Mouse (Mus musculus): ENCODE measurements at regions not wholly inside any gene's neighbourhood (a gene's known extent, or its start where the extent isn't known, plus 50 kb on each side); places are given as distances from the start of the nearest gene placed in this dataset.
A peak's percentile ranks its signal among the peaks of the same experiment; 100 is the strongest.

DNA sequence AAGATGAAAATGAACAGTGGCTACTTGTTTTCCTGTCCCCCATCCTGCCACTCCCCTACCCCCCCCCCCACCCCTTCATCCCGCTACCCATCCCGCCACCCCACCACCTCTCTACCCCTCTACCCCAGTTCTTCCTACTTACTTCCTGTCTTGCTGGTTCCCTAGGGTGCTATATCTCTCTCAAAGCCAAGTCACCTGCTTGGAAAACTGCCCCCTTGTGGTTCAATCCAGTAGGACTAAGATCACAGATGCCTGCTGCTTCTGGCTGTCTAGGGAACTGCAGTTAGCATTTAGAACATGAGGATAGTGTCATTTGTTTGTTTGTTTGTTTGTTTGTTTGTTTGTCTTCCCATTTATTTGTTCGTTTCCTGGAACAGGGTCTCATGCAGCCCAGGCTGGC lies 238.4 kb upstream of the Mocs1 start:
- H3K4me1 ChIP-seq (replicated peaks; ENCODE audit: control insufficient read depth, insufficient read depth, low read length), result no peaks in the 10 kb centered on the region; the same call in 1 of the 2 replicates
- no peak for TF ChIP-seq CTCF (IDR thresholded peaks at IDR 0.05; ENCODE audit: borderline replicate concordance, control insufficient read depth, extremely low read depth, insufficient read depth, low read length, poor library complexity)
- no peak for TF ChIP-seq POLR2A (IDR thresholded peaks at IDR 0.05; ENCODE audit: control insufficient read depth, extremely low read depth, insufficient read depth, low read length, poor library complexity)
- WGBS, result 29% methylated on average over 3 of the region's 3 CpGs
- H3K27me3 ChIP-seq (ENCODE audit: control insufficient read depth, insufficient read depth, low read length), result no peaks in the 10 kb centered on the region
- DNase-seq, result peak; percentile 43
- H3K27ac ChIP-seq (ENCODE audit: control insufficient read depth, insufficient read depth, low read length), result no peak overlapping the region
- no peak overlapping the region for H3K4me3 ChIP-seq (ENCODE audit: control insufficient read depth, insufficient read depth, low read length)
- no peaks in the 10 kb centered on the region for H3K36me3 ChIP-seq (ENCODE audit: control insufficient read depth, insufficient read depth, low read length)

DNA sequence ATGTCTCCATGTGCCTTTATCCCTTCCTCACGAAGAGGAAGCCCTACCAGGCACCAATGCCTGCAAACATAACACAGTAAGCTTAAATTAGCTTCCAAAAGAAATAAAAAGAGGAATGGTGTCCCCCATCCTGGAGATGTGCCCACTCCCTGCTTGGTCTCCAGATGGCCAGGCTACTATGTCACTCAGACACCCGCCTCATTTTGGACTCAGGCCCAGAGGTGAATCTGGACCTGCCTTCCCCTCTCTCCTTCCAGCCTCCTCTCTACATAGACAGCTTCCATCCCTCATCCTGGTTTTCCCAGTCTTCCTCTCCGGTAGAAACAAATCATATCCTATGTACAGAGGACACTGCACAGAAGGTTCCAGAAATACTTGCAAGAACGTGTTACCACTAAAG lies 237.8 kb upstream of the Mocs1 start:
- Histone ChIP-seq H3K4me1 (replicated peaks; ENCODE audit: control insufficient read depth, insufficient read depth, low read length) (no peaks in the 10 kb centered on the region; the same call in 1 of the 2 replicates), H3K36me3 (ENCODE audit: control insufficient read depth, insufficient read depth, low read length) (no peaks in the 10 kb centered on the region), H3K4me3 (ENCODE audit: control insufficient read depth, insufficient read depth, low read length) (no peak overlapping the region), H3K27ac (ENCODE audit: control insufficient read depth, insufficient read depth, low read length) (no peak overlapping the region), H3K27me3 (ENCODE audit: control insufficient read depth, insufficient read depth, low read length) (no peaks in the 10 kb centered on the region)
- TF ChIP-seq POLR2A (IDR thresholded peaks at IDR 0.05; ENCODE audit: control insufficient read depth, extremely low read depth, insufficient read depth, low read length, poor library complexity) (no peak), CTCF (IDR thresholded peaks at IDR 0.05; ENCODE audit: borderline replicate concordance, control insufficient read depth, extremely low read depth, insufficient read depth, low read length, poor library complexity) (no peak)
- DNase-seq, result no peak
- WGBS, result 88% methylated on average over 4 of the region's 4 CpGs

DNA sequence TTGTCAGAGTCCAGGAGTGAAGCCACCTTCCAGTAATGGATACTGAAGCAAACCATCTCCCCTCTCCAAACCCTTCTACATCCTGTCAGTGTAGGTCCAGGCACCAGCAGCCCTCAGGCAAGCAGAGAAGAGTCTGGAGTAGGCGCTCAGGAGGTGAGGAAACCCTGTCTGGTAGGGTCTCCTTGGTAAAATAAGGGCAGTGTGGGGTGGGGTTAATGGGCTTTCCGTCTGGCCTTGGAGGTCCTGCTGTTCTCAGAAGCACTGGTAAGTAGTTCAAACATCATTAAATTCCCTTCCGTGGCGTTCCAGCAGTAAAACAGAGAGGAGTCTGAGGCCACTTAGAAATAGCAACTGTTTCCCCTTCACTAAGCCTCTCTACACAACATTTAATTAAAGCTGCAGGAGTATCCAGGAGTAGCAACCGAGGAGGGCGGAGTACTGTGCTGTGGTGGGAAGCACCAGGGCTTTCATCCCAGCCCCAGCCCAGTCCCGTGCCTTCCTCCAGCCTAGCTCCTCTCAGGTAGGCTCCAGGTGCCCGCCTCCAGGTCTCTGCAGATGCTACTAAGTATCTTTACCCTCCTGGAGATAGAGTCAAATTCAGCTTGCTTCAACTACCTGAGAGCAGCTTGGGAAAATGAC lies 232.0 kb upstream of the Mocs1 start:
- no peaks in the 10 kb centered on the region; the same call in 1 of the 2 replicates for H3K4me1 ChIP-seq (replicated peaks; ENCODE audit: control insufficient read depth, insufficient read depth, low read length)
- H3K4me3 ChIP-seq (ENCODE audit: control insufficient read depth, insufficient read depth, low read length), result no peak overlapping the region
- H3K27me3 ChIP-seq (ENCODE audit: control insufficient read depth, insufficient read depth, low read length), result no peaks in the 10 kb centered on the region
- H3K27ac ChIP-seq (ENCODE audit: control insufficient read depth, insufficient read depth, low read length), result no peak overlapping the region
- no peak for DNase-seq
- TF ChIP-seq POLR2A (IDR thresholded peaks at IDR 0.05; ENCODE audit: control insufficient read depth, extremely low read depth, insufficient read depth, low read length, poor library complexity), result no peak
- no peak for TF ChIP-seq CTCF (IDR thresholded peaks at IDR 0.05; ENCODE audit: borderline replicate concordance, control insufficient read depth, extremely low read depth, insufficient read depth, low read length, poor library complexity)
- 82% methylated on average over 8 of the region's 8 CpGs for WGBS
- no peaks in the 10 kb centered on the region for H3K36me3 ChIP-seq (ENCODE audit: control insufficient read depth, insufficient read depth, low read length)

DNA sequence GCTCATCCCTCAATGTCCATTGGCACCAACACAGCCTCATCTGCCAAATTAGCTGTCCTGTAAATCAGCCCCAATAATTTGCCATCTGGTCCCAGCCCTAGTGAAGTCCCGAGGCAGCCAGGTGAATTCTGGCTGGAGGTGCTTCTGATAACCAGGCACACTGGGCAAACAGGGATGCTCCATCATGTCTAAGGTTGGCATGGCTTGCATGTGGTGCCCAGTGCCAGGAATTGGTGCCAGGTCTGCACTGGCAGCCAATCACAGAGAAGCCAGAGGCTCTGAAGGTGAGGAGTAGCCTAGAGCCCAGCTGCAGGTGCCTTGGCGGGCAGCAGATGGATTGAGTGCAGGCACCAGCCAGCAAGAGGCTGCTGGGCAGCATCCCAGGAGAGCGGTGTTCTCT lies 226.7 kb upstream of the Mocs1 start:
- H3K4me1 ChIP-seq (replicated peaks; ENCODE audit: control insufficient read depth, insufficient read depth, low read length), result no peaks in the 10 kb centered on the region
- H3K27ac ChIP-seq (ENCODE audit: control insufficient read depth, insufficient read depth, low read length), result no peak overlapping the region
- no peak overlapping the region for H3K4me3 ChIP-seq (ENCODE audit: control insufficient read depth, insufficient read depth, low read length)
- TF ChIP-seq CTCF (IDR thresholded peaks at IDR 0.05; ENCODE audit: borderline replicate concordance, control insufficient read depth, extremely low read depth, insufficient read depth, low read length, poor library complexity) (no peak), POLR2A (IDR thresholded peaks at IDR 0.05; ENCODE audit: control insufficient read depth, extremely low read depth, insufficient read depth, low read length, poor library complexity) (no peak)
- no peaks in the 10 kb centered on the region for H3K27me3 ChIP-seq (ENCODE audit: control insufficient read depth, insufficient read depth, low read length)
- no peaks in the 10 kb centered on the region for H3K36me3 ChIP-seq (ENCODE audit: control insufficient read depth, insufficient read depth, low read length)
- 93% methylated on average over 3 of the region's 3 CpGs for WGBS
- no peak for DNase-seq

DNA sequence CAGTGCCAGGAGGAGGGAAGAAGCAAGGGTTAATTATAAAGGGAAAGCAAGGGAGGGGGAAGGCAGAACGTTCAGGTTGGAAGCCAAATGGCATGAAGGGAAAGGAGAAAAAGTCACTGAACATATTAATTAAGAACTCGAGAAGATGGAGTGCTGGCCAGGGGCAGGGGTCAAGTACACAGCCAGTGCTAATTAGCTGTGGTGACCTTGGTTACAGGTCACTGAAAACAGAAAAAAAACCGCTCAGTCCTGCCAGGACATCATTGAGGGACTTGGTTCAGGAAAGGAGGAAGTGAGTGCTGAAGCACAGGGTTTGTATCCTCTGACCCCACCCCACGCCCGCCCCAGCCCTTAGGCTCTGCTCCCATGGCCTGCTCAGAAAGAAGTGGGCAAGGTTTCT lies 223.1 kb upstream of the Mocs1 start:
- H3K4me3 ChIP-seq (ENCODE audit: control insufficient read depth, insufficient read depth, low read length), result no peak overlapping the region
- TF ChIP-seq POLR2A (IDR thresholded peaks at IDR 0.05; ENCODE audit: control insufficient read depth, extremely low read depth, insufficient read depth, low read length, poor library complexity) (no peak), CTCF (IDR thresholded peaks at IDR 0.05; ENCODE audit: borderline replicate concordance, control insufficient read depth, extremely low read depth, insufficient read depth, low read length, poor library complexity) (no peak)
- H3K4me1 ChIP-seq (replicated peaks; ENCODE audit: control insufficient read depth, insufficient read depth, low read length), result no peaks in the 10 kb centered on the region
- no peak for DNase-seq
- H3K36me3 ChIP-seq (ENCODE audit: control insufficient read depth, insufficient read depth, low read length), result no peaks in the 10 kb centered on the region
- H3K27me3 ChIP-seq (ENCODE audit: control insufficient read depth, insufficient read depth, low read length), result no peaks in the 10 kb centered on the region
- H3K27ac ChIP-seq (ENCODE audit: control insufficient read depth, insufficient read depth, low read length), result no peak overlapping the region
- WGBS, result 27% methylated on average over 5 of the region's 5 CpGs

DNA sequence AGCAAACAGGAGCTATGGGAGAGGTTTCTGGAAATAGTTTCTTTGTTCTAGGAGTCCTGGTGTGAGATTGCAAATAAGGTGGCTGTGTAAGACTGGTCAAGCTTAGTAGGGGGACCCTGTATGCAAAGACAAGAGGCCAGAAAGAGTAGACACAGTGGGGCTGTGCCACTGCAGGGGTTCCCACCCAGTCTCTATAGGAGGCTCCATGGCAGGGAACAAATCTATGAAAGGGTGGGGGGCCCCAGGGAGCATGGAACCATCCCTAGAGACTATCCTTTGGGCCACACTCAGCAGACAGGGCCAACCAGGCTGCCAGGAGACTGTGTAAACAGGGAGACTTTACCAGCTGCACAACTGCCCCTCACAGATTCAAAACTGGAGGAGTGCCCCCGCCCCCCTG lies 222.6 kb upstream of the Mocs1 start:
- no peaks in the 10 kb centered on the region for H3K4me1 ChIP-seq (replicated peaks; ENCODE audit: control insufficient read depth, insufficient read depth, low read length)
- WGBS, result 85% methylated on average over 1 of the region's 1 CpGs
- TF ChIP-seq CTCF (IDR thresholded peaks at IDR 0.05; ENCODE audit: borderline replicate concordance, control insufficient read depth, extremely low read depth, insufficient read depth, low read length, poor library complexity) (no peak), POLR2A (IDR thresholded peaks at IDR 0.05; ENCODE audit: control insufficient read depth, extremely low read depth, insufficient read depth, low read length, poor library complexity) (no peak)
- H3K27ac ChIP-seq (ENCODE audit: control insufficient read depth, insufficient read depth, low read length), result no peak overlapping the region
- no peaks in the 10 kb centered on the region for H3K27me3 ChIP-seq (ENCODE audit: control insufficient read depth, insufficient read depth, low read length)
- DNase-seq, result no peak
- H3K4me3 ChIP-seq (ENCODE audit: control insufficient read depth, insufficient read depth, low read length), result no peak overlapping the region
- no peaks in the 10 kb centered on the region for H3K36me3 ChIP-seq (ENCODE audit: control insufficient read depth, insufficient read depth, low read length)

DNA sequence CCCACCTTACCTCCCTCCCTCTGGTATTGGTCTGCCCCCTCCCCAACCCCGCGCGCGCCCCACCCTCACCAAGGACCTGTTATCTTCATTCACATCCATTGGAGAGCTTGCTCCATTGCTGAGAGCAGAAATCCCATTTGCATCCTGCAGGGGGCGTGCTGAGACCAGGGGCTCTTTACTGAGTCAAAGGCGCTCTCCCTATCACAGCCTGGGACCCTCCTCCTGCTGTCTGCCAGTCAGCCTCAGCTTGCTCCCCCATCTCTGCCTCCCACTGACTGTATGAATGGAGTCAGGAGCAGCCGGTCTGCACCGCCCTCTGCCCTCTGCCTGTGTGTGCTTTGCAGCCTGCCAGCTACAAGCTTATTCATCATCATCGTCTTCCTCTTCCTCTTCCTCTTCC lies 221.5 kb upstream of the Mocs1 start:
- Histone ChIP-seq H3K27me3 (ENCODE audit: control insufficient read depth, insufficient read depth, low read length) (no peaks in the 10 kb centered on the region), H3K36me3 (ENCODE audit: control insufficient read depth, insufficient read depth, low read length) (no peaks in the 10 kb centered on the region), H3K27ac (ENCODE audit: control insufficient read depth, insufficient read depth, low read length) (no peak overlapping the region), H3K4me1 (replicated peaks; ENCODE audit: control insufficient read depth, insufficient read depth, low read length) (no peaks in the 10 kb centered on the region), H3K4me3 (ENCODE audit: control insufficient read depth, insufficient read depth, low read length) (no peak overlapping the region)
- TF ChIP-seq POLR2A (IDR thresholded peaks at IDR 0.05; ENCODE audit: control insufficient read depth, extremely low read depth, insufficient read depth, low read length, poor library complexity), result no peak
- TF ChIP-seq CTCF (IDR thresholded peaks at IDR 0.05; ENCODE audit: borderline replicate concordance, control insufficient read depth, extremely low read depth, insufficient read depth, low read length, poor library complexity), result no peak
- 68% methylated on average over 9 of the region's 9 CpGs for WGBS
- no peak for DNase-seq

All from thymus, adult 2 months (tissue).